Mouse (Mus musculus): ENCODE measurements around the gene Rfc5. TPM values are rescaled to one million over a fixed set of nuclear protein-coding genes. Genes with fewer than 3 reads are reported as not detected.
"Not testable (repeated sequence)": the region's sequence is repeated elsewhere in the genome, so short reads cannot be mapped to it uniquely, and the experiment has no call there.

Rfc5 gene
- 44.6 and 47.8 TPM in 2 replicates for polyA plus RNA-seq (2015; fragmentation: Nextera tagmentation; extraction: Ambion mirVana)

GRCm38 (mm10) chr5:117388877-117389276 is at the start of gene Rfc5:
Gene Rfc5, minus strand, starts transcription at chr5:117389047.
- Histone ChIP-seq H3K4me2 (replicated peaks) (peak within 1 kb of the TSS; percentile 62), H3K36me3 (peaks cover 19% of the 10 kb centered on the region), H3K27ac (peak within 1 kb of the TSS; percentile 58), H3K4me3 (replicated peaks) (peak within 1 kb of the TSS; percentile 54), H3K9ac (replicated peaks) (peak within 1 kb of the TSS; percentile 74), H3K9me3 (peaks cover 4% of the 10 kb centered on the region; the same call in 1 of the 2 replicates), H3K4me1 (replicated peaks) (peaks cover 18% of the 10 kb centered on the region), H3K27me3 (no peaks in the 10 kb centered on the region)
- ATAC-seq: peak; percentile 98
- under 1% methylated on average over 37 of the region's 44 CpGs for WGBS

- ATAC-seq; H3K9me3 ChIP-seq; H3K4me1 ChIP-seq (replicated peaks); H3K27ac ChIP-seq; H3K4me2 ChIP-seq (replicated peaks); H3K9ac ChIP-seq (replicated peaks); H3K4me3 ChIP-seq (replicated peaks); H3K36me3 ChIP-seq; H3K27me3 ChIP-seq: not testable (repeated sequence)
- 93% methylated on average over 7 of the region's 7 CpGs for WGBS
These were observed 44.7 kb upstream of the Rfc5 start for GRCm38 (mm10) chr5:117433501-117433900.

- Histone ChIP-seq H3K36me3 (no peaks in the 10 kb centered on the region), H3K4me3 (replicated peaks) (no peak overlapping the region), H3K9me3 (no peaks in the 10 kb centered on the region), H3K9ac (replicated peaks) (no peak overlapping the region), H3K27ac (no peak overlapping the region), H3K4me2 (replicated peaks) (no peak overlapping the region), H3K27me3 (no peaks in the 10 kb centered on the region; the same call in 1 of the 2 replicates), H3K4me1 (replicated peaks) (peaks cover 26% of the 10 kb centered on the region)
- ATAC-seq: no peak
- 86% methylated on average over 2 of the region's 2 CpGs for WGBS
These were observed 28.6 kb upstream of the Rfc5 start for GRCm38 (mm10) chr5:117417442-117417841.

GRCm38 (mm10) chr5:117415011-117415912 is 26.4 kb upstream of the Rfc5 start:
- peak overlapping the region; percentile 71 for H3K4me3 ChIP-seq (replicated peaks)
- 0 out of 2 replicates have a peak, but pooled peaks have one; percentile 1 for ATAC-seq
- 22% methylated on average over 19 of the region's 19 CpGs for WGBS

GRCm38 (mm10) chr5:117414611-117415010 is 25.8 kb upstream of the Rfc5 start:
- Histone ChIP-seq H3K36me3 (no peaks in the 10 kb centered on the region), H3K9ac (replicated peaks) (peak overlapping the region; percentile 84), H3K4me1 (replicated peaks) (peaks cover 26% of the 10 kb centered on the region), H3K4me3 (replicated peaks) (peak overlapping the region; percentile 71), H3K27ac (peak overlapping the region; percentile 99), H3K27me3 (no peaks in the 10 kb centered on the region; the same call in 1 of the 2 replicates), H3K4me2 (replicated peaks) (peak overlapping the region; percentile 71), H3K9me3 (no peaks in the 10 kb centered on the region)
- under 1% methylated on average over 10 of the region's 10 CpGs for WGBS
- ATAC-seq: peak; percentile 19; the same call in 1 of the 2 replicates

More at GRCm38 (mm10) chr5:117415011-117415912, 26.4 kb upstream of the Rfc5 start:
- Histone ChIP-seq H3K4me1 (replicated peaks) (peaks cover 26% of the 10 kb centered on the region), H3K9ac (replicated peaks) (peak overlapping the region; percentile 84), H3K9me3 (no peaks in the 10 kb centered on the region), H3K36me3 (no peaks in the 10 kb centered on the region), H3K27ac (peak overlapping the region; percentile 99), H3K27me3 (no peaks in the 10 kb centered on the region; the same call in 1 of the 2 replicates), H3K4me2 (replicated peaks) (peak overlapping the region; percentile 71)

- peak; percentile 95 for ATAC-seq
- H3K9ac ChIP-seq (replicated peaks): peak within 1 kb of the TSS; percentile 84
- no peaks in the 10 kb centered on the region; the same call in none of the 2 replicates for H3K27me3 ChIP-seq
- H3K9me3 ChIP-seq: no peaks in the 10 kb centered on the region
- H3K27ac ChIP-seq: peak within 1 kb of the TSS; percentile 99
- peaks cover 26% of the 10 kb centered on the region for H3K4me1 ChIP-seq (replicated peaks)
- no peaks in the 10 kb centered on the region for H3K36me3 ChIP-seq
- H3K4me2 ChIP-seq (replicated peaks): peak within 1 kb of the TSS; percentile 71
- under 1% methylated on average over 88 of the region's 89 CpGs for WGBS
- H3K4me3 ChIP-seq (replicated peaks): peak within 1 kb of the TSS; percentile 71
These were observed 25.0 kb upstream of the Rfc5 start, which contains the start of gene Ksr2 for GRCm38 (mm10) chr5:117413507-117414501. Gene Ksr2, plus strand, starts transcription at chr5:117414000.

GRCm38 (mm10) chr5:117409369-117409768 is 20.5 kb upstream of the Rfc5 start:
- 77% methylated on average over 6 of the region's 6 CpGs for WGBS
- Histone ChIP-seq H3K4me3 (replicated peaks) (no peak overlapping the region), H3K27me3 (no peaks in the 10 kb centered on the region; the same call in 1 of the 2 replicates), H3K9ac (replicated peaks) (no peak overlapping the region), H3K4me2 (replicated peaks) (no peak overlapping the region), H3K36me3 (no peaks in the 10 kb centered on the region), H3K4me1 (replicated peaks) (0 out of 2 replicates have a peak, but pooled peaks cover 7% of the 10 kb centered on the region), H3K9me3 (no peaks in the 10 kb centered on the region), H3K27ac (no peak overlapping the region)
- ATAC-seq: no peak

- no peak for ATAC-seq
- H3K9ac ChIP-seq (replicated peaks): no peak overlapping the region
- H3K4me3 ChIP-seq (replicated peaks): no peak overlapping the region
- H3K27me3 ChIP-seq: no peaks in the 10 kb centered on the region; the same call in 1 of the 2 replicates
- H3K4me1 ChIP-seq (replicated peaks): 0 out of 2 replicates have a peak, but pooled peaks cover 5% of the 10 kb centered on the region
- H3K9me3 ChIP-seq: no peaks in the 10 kb centered on the region
- no peaks in the 10 kb centered on the region for H3K36me3 ChIP-seq
- H3K27ac ChIP-seq: no peak overlapping the region
- H3K4me2 ChIP-seq (replicated peaks): no peak overlapping the region
- 74% methylated on average over 4 of the region's 4 CpGs for WGBS
These were observed 19.4 kb upstream of the Rfc5 start for GRCm38 (mm10) chr5:117408216-117408615.

- not testable (repeated sequence) for H3K4me3 ChIP-seq (replicated peaks); ATAC-seq; H3K27me3 ChIP-seq; H3K4me1 ChIP-seq (replicated peaks); H3K27ac ChIP-seq; H3K36me3 ChIP-seq; H3K4me2 ChIP-seq (replicated peaks); H3K9me3 ChIP-seq; H3K9ac ChIP-seq (replicated peaks)
- 94% methylated on average over 2 of the region's 2 CpGs for WGBS
These were observed 15.8 kb upstream of the Rfc5 start for GRCm38 (mm10) chr5:117404671-117405070.

- no peaks in the 10 kb centered on the region for H3K36me3 ChIP-seq
- no peaks in the 10 kb centered on the region for H3K9me3 ChIP-seq
- H3K4me2 ChIP-seq (replicated peaks): no peak overlapping the region
- WGBS: 85% methylated on average over 8 of the region's 8 CpGs
- H3K4me1 ChIP-seq (replicated peaks): no peaks in the 10 kb centered on the region
- no peak overlapping the region for H3K27ac ChIP-seq
- H3K27me3 ChIP-seq: no peaks in the 10 kb centered on the region
- no peak for ATAC-seq
- no peak overlapping the region for H3K9ac ChIP-seq (replicated peaks)
- H3K4me3 ChIP-seq (replicated peaks): no peak overlapping the region
These were observed 14.8 kb upstream of the Rfc5 start for GRCm38 (mm10) chr5:117403609-117404008.

GRCm38 (mm10) chr5:117399281-117399680 is 10.4 kb upstream of the Rfc5 start:
- no peaks in the 10 kb centered on the region for H3K27me3 ChIP-seq
- no peaks in the 10 kb centered on the region for H3K9me3 ChIP-seq
- WGBS: 84% methylated on average over 9 of the region's 9 CpGs
- no peak overlapping the region for H3K9ac ChIP-seq (replicated peaks)
- no peak overlapping the region for H3K4me3 ChIP-seq (replicated peaks)
- H3K4me1 ChIP-seq (replicated peaks): no peaks in the 10 kb centered on the region
- no peak for ATAC-seq
- H3K27ac ChIP-seq: no peak overlapping the region
- no peaks in the 10 kb centered on the region for H3K36me3 ChIP-seq
- no peak overlapping the region for H3K4me2 ChIP-seq (replicated peaks)

All from midbrain, embryonic 13.5 days (tissue).